Mouse (Mus musculus) liver, embryonic 15.5 days (tissue): ENCODE measurements around the gene Gm21852. TPM values are rescaled to one million over a fixed set of nuclear protein-coding genes. Genes with fewer than 3 reads are reported as not detected.
"Not testable (repeated sequence)": the region's sequence is repeated elsewhere in the genome, so short reads cannot be mapped to it uniquely, and the experiment has no call there.

ENCODE experiments used
- ATAC-seq: fragments of 200-750 bp; cut with Nextera tagmentation; 2 replicates; pipeline ENCODE4 v1.8.0; 2017; ENCODE audit warnings: moderate number of reproducible peaks, mild to moderate bottlenecking, moderate library complexity; ENCODE audit not compliant: insufficient read depth
- H3K27ac ChIP-seq: fragments of 300-500 bp; sonication (generic); replicated peaks from 2 replicates; pipeline ENCODE4 v1.5.1; 2015; ENCODE audit warnings: mild to moderate bottlenecking, inconsistent platforms
- H3K27me3 ChIP-seq: fragments of 300-500 bp; sonication (generic); 2 replicates; pipeline ENCODE4 v1.6.1; 2015; ENCODE audit warnings: mild to moderate bottlenecking, inconsistent platforms
- H3K36me3 ChIP-seq: fragments of 300-500 bp; sonication (generic); replicated peaks from 2 replicates; pipeline ENCODE4 v1.6.1; 2015; ENCODE audit warnings: moderate library complexity, mild to moderate bottlenecking, inconsistent platforms
- H3K4me1 ChIP-seq: fragments of 300-500 bp; sonication (generic); replicated peaks from 2 replicates; pipeline ENCODE4 v1.6.1; 2015; ENCODE audit warnings: inconsistent platforms
- H3K4me2 ChIP-seq: fragments of 300-500 bp; sonication (generic); 2 replicates; pipeline ENCODE4 v1.6.1; 2015; ENCODE audit warnings: moderate library complexity, mild to moderate bottlenecking, inconsistent platforms
- H3K4me3 ChIP-seq: fragments of 300-500 bp; sonication (generic); replicated peaks from 2 replicates; pipeline ENCODE4 v1.5.1; 2015; ENCODE audit warnings: mild to moderate bottlenecking, inconsistent platforms
- H3K9ac ChIP-seq: fragments of 300-500 bp; sonication (generic); 2 replicates; pipeline ENCODE4 v1.6.1; 2015; ENCODE audit warnings: moderate library complexity, mild to moderate bottlenecking, inconsistent platforms
- H3K9me3 ChIP-seq: fragments of 300-500 bp; sonication (generic); replicated peaks from 2 replicates; pipeline ENCODE4 v1.6.1; 2016; ENCODE audit warnings: inconsistent platforms
- WGBS: fragments of 180-500 bp; shearing (Covaris S2); methylation state at CpG from one replicate; pipeline ENCODE4 v1.1.7; 2015; ENCODE audit warnings: mixed read lengths; ENCODE audit not compliant: insufficient replicate concordance; 5-methylcytosine and 5-hydroxymethylcytosine counted together
- microRNA-seq: library from miRNA; unstranded; fragments of <30 nt; microRNA quantifications from one replicate; pipeline ENCODE4, GENCODE M21; 2016
- polyA plus RNA-seq: library from polyadenylated mRNA; unstranded; fragments of >200 nt; fragmentation: Nextera tagmentation; extraction: Ambion mirVana; gene quantifications from 2 replicates; pipeline ENCODE4 v1.2.1, GENCODE M21; 2015

The Gm21852 gene
- polyA plus RNA-seq: not detected in 2 replicates

DNA sequence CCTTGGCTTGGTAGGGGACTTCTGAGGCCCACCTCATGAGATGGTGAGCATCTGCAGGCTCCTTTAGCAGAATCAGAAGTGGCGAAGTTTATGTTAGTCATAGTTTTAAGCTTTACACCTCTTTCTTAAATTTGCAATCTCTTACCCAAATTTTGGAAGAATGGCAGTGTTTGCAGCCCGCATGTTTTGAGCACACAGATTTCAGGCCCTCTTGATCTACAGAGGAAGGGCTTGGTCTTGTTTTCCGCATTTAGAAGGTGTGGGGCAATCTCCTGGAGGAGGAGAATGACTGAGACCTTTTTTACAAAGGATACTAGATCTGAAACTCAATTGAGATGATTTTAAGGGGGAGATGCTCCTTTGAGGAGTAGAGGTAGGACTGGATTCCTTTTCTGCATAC lies at the start of gene Gm21852:
TSS of gene Gm21852 (minus strand) at position 101 of the 400 bp plus-strand sequence.
- not testable (repeated sequence) for H3K9ac ChIP-seq, H3K9me3 ChIP-seq, H3K4me3 ChIP-seq, H3K27me3 ChIP-seq, H3K4me1 ChIP-seq, ATAC-seq, H3K27ac ChIP-seq, H3K4me2 ChIP-seq, H3K36me3 ChIP-seq
- no CpG with 5 or more reads among the region's 3 CpGs for WGBS

Small RNA genes lying within 50 kb of the gene (microRNA-seq; reads per million reads assigned to microRNA genes)
- not detected for gene Gm27466
- not detected for gene Gm28018

Other genes starting within 250 kb of the Gm21852 start
- gene Gm21797, start 123.8 kb upstream of the Gm21852 start, polyA plus RNA-seq: not detected in 2 replicates
- not detected in 2 replicates for gene Gm20795, start 152.9 kb upstream of the Gm21852 start, polyA plus RNA-seq